Mouse (Mus musculus): Measurements from ENCODE around the gene Parp8.

DNA sequence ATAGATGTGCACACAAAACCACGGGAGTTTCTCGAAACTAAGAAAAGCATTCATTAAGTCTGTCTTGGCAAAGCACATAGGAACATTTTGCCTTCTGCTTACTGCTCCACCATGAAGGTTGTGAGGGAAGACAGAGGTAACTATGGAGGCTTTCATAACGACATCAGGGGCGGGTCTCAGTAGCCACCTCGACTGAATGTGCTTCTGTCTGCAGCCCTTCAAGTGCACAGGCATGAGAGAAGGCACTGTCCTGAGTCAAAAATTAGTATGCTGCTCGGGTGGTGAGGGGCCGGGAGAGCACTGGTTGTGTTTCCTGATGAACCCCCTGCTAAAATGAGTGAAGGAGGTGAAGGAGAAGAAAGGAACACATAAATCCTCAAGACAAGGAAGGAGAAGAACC is 51.8 kb downstream of the Parp8 start:
- TF ChIP-seq POLR2AphosphoS2 (IDR thresholded peaks at IDR 0.05; ENCODE audit: low read depth, low read length) (no peak), MAX (IDR thresholded peaks at IDR 0.05; ENCODE audit: low read length) (no peak), GABPA (IDR thresholded peaks at IDR 0.05; ENCODE audit: insufficient replicate concordance, low read depth, low read length) (no peak), PAX5 (IDR thresholded peaks at IDR 0.05; ENCODE audit: low read length) (no peak)
